Mouse (Mus musculus): ENCODE measurements around the gene Fmn2.

DNA sequence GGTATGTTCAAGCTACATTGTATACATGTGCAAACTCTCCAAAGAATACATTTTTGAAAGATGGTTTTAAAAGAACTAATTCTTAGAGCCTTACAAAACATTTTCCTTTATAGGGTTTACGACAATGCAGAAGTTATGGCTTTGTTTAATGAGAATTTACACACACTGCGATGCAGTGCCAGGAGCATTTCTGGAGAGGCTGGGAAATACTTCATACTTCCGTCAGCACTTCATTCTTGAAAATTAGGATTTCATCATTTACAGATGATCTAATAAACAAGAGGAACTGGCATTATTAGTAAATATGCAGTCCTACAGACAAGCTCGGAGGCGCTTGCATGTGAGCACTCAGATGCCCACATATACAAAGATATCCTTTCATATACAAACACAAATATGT, 199.2 kb downstream of the Fmn2 start:
- no peak for TF ChIP-seq CTCF (IDR thresholded peaks at IDR 0.05; ENCODE audit: borderline replicate concordance, insufficient read depth, low read length)
- no peak for TF ChIP-seq POLR2A (IDR thresholded peaks at IDR 0.05; ENCODE audit: low read depth, low read length)
